Mouse (Mus musculus) bone marrow, adult 2 months (tissue): ENCODE data around the gene Wdr73.

Experiments
- CTCF ChIP-seq: fragments of 200-500 bp; IDR thresholded peaks from 2 replicates; pipeline ENCODE4 v1.5.1; 2011; ENCODE audit warnings: low read length, control low read depth; ENCODE audit not compliant: control insufficient read depth, insufficient read depth
- POLR2A ChIP-seq: fragments of 200-500 bp; IDR thresholded peaks from 2 replicates; pipeline ENCODE4 v1.6.1; 2011; ENCODE audit warnings: low read depth, mild to moderate bottlenecking, control low read depth, low read length, borderline replicate concordance; ENCODE audit not compliant: control insufficient read depth

DNA sequence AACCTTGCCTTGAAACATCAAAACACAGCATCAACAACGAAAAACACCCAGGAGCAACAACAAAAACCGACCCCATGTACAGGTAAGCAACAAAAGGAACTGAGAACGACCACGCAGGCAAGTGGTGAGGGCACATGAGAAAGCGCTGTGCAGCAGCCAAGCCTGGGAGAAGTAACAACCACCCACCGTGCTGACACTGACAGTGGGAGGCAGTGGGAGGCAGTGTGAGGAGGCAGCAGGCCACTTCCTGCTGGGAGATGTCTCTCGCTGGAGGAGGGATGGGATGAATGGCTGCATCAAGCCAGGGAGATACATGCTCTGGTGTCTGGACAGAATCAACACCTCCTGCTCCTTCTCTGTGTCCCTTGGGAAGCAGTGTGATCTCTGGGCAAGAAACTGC lies 3.9 kb downstream of the Wdr73 start:
- no peak for TF ChIP-seq POLR2A
- TF ChIP-seq CTCF = no peak
